In the genomic region with DNA sequence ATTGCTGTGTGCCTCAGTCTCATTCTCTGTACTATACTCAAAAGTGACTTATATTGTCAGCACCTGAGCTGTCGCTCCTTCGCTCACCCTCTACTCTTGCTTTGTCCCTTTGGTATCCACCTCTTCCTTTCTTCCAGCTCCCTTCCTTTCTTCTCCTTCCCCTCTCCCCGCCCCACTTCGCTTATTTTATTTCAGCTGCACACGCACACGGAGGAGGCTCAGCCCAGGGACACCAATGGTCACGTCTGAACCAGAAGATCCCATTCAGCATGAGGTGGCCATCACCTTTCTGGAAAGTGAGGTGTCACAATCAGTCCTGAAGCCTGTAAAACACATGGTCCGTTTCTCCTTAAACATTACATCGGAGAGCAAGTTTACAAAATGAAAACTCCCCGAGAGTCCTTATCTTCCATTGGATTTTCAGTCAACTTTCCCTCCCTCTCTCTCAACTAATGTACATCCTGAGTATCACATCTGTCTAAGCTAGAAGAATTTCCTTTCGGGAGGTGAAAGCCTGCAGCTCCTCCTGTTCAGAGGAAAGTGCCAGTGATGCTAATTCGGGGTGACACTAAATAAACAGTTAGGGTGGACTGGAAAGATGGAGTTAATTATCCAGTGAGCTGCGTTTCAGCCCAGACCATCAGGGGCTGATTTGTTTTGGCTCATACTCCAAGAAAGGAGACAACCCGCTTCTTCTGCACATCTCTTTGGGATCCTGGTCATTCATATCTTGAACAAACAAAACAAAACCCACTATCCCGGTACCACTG, we compare ENCODE assay signal across 15 mouse cellular contexts. TPM values are rescaled to one million over a fixed set of nuclear protein-coding genes. Genes with fewer than 3 reads are reported as not detected.
A peak's percentile ranks its signal among the peaks of the same experiment; 100 is the strongest.
DNase-seq lines count a peak whose midpoint lies in the region; ATAC-seq lines count a peak whose summit lies in the region.
"Had no signal": no experiment of that assay in that cellular context is flagged by ENCODE, and none has a peak within 500 bp of the region (broad histone marks: within the 10 kb centered on the region; RNA-seq: fewer than 3 reads in every experiment).

No protein-coding gene starts in this region.

- no peak for ATAC-seq in limb, embryonic 11.5 days (ENCODE audit: insufficient number of reproducible peaks, low FRiP score, low TSS enrichment, low read depth)

- no peaks in the 10 kb centered on the region for H3K36me3 ChIP-seq in limb, embryonic 11.5 days (ENCODE audit: control insufficient read depth, insufficient read depth, low read length)

- H3K4me2 ChIP-seq in limb, embryonic 11.5 days (ENCODE audit: low read depth, severe bottlenecking) = peak overlapping the region; percentile 3; the same call in 1 of the 2 replicates

- peaks cover 47% of the 10 kb centered on the region for H3K4me1 ChIP-seq in limb, embryonic 11.5 days (ENCODE audit: control insufficient read depth, insufficient read depth, low read length)

- no peak overlapping the region for H3K27ac ChIP-seq in limb, embryonic 11.5 days (replicated peaks; ENCODE audit: low read depth, low read length)

- no peak overlapping the region for H3K9ac ChIP-seq in limb, embryonic 11.5 days (ENCODE audit: low read length)

- DNase-seq in heart, adult 11 months = peak; percentile 67
- DNase-seq in heart, adult 9 months (ENCODE audit: low spot score in 2 of 2) = no peak
- DNase-seq in MN1 (ENCODE audit: low spot score) = peak; percentile 12
- DNase-seq in embryo, embryonic 9.5 days (ENCODE audit: extremely low spot score) = peak; percentile 60
- DNase-seq in limb, embryonic 11.5 days (ENCODE audit: low spot score) = peak; percentile 45
- no peak for DNase-seq in lung, postnatal 36 days
- DNase-seq in ovary, postnatal 10 days (ENCODE audit: low spot score) = no peak
- no peak for DNase-seq in layer of hippocampus, postnatal 14 days (ENCODE audit: low spot score in 2 of 2)
- DNase-seq: adrenal gland, postnatal 10 days; kidney, adult 11 months; kidney, postnatal 14 days; layer of hippocampus, postnatal 36 days; liver; lung, adult 2 months had no signal

- H3K9me3 ChIP-seq in limb, embryonic 11.5 days (ENCODE audit: control insufficient read depth, low read length) = no peaks in the 10 kb centered on the region

- no peak overlapping the region for H3K4me3 ChIP-seq in limb, embryonic 11.5 days (ENCODE audit: low read depth, low read length)

- peaks cover 37% of the 10 kb centered on the region for H3K27me3 ChIP-seq in limb, embryonic 11.5 days (ENCODE audit: control insufficient read depth, insufficient read depth, low read length)

- 1% methylated on average over 15 of the region's 15 CpGs for WGBS in limb, embryonic 11.5 days

RNA-seq across cellular contexts. Expression of gene Six1, which starts 2.7 kb away (rescaled TPM):
- polyA plus RNA-seq in limb, embryonic 11.5 days (2014; fragmentation: Nextera tagmentation; extraction: Ambion mirVana) = 58.5 and 66.4 TPM in 2 replicates
- total RNA-seq in layer of hippocampus, postnatal 14 days (2021) = under 1 TPM; 0.12 to 0.25 TPM
- polyA plus RNA-seq: spleen, adult 2 months had no signal

Comparison
In these comparisons a context has a peak if more than half of its experiments do, and no peak if none do; other contexts are left out.
1. DNase-seq: peak in heart, adult 11 months (single experiment), MN1 (single experiment), embryo, embryonic 9.5 days (single experiment) and limb, embryonic 11.5 days (single experiment); none in heart, adult 9 months (0 of 2), lung, postnatal 36 days (single experiment), ovary, postnatal 10 days (single experiment) and layer of hippocampus, postnatal 14 days (0 of 2).